Mouse (Mus musculus): ENCODE data around the gene Bhlhb9.
"Not testable (repeated sequence)": the region's sequence is repeated elsewhere in the genome, so short reads cannot be mapped to it uniquely, and the experiment has no call there.

The Bhlhb9 gene

GRCm38 (mm10) chrX:135797212-135797644, at the start of gene Bhlhb9:
TSS of gene Bhlhb9 (plus strand) at chrX:135797594.
- peak in 1 of 2 experiments; percentile 14 for DNase-seq (ENCODE audit: low spot score in 2 of 2)

- peak; percentile 39 to 83 for DNase-seq (ENCODE audit: low spot score in 2 of 2)
Measured at GRCm38 (mm10) chrX:135752832-135753231, 44.6 kb upstream of the Bhlhb9 start.

GRCm38 (mm10) chrX:135761707-135762106, 35.7 kb upstream of the Bhlhb9 start:
- DNase-seq (ENCODE audit: low spot score in 2 of 2): no peak

DNA sequence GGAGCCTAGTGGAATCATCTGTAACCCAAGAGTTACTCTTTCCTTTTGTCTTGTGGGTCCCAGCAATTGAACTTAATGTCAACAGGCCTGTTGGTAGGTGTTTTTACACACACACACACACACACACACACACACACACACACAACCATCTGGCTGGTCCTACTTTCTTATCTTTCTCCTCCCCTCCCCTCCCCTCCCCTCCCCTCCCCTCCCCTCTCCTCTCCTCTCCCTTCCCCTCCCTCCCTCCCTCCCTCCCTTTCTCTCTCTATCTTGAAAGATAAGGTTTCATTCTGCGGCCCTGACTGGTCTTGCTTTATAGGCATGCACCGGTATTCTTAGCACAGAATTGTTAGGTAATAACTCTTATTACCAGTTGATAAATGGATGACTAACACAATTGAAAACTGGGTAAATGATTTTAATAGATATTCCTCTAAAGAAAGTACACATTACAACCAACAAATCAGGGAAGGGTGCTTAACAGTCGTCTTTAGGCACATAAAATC, 29.3 kb upstream of the Bhlhb9 start:
- DNase-seq (ENCODE audit: low spot score in 2 of 2): no peak

GRCm38 (mm10) chrX:135768565-135768964, 28.8 kb upstream of the Bhlhb9 start:
- DNase-seq (ENCODE audit: low spot score in 2 of 2): no peak

GRCm38 (mm10) chrX:135791536-135791935, 5.9 kb upstream of the Bhlhb9 start:
- DNase-seq (ENCODE audit: low spot score in 2 of 2): no peak

GRCm38 (mm10) chrX:135792326-135792725, 5.1 kb upstream of the Bhlhb9 start:
- no peak for DNase-seq (ENCODE audit: low spot score in 2 of 2)

DNA sequence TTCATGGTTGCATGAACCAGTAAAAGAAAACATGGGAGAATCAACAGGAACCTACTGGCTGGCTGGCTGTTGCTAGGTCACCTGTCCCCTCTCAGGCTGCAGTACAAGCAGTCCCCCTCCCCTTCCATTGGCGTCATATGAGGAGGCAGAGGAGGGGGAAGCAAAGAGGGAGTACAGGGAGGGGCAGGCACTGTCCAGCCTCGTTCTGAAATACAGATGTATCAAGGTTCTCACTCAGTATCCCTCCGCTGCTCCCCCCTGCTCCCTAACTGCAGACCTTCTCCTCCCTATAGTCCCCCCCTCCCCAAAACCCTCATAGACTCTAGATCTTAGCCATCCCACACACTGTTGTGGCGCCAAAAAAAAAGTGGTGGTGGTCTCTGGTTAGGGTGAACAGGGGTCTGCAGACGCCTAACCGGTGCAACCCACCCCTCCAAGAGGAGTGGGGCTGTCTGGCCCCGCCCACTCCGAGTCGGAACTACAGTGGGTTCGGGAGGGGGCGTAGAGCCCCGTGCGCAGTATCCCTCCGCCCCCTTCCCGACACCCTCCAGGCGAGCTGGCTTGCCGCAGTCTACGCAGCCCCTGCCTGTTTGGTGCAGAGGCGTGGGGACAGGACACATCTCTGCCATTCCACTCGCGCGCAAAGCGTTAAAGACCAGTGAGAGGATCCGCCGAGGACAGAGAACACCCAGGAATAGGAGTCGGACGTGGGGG, 1.6 kb upstream of the Bhlhb9 start:
- peak in 1 of 2 experiments; percentile 63 for DNase-seq (ENCODE audit: low spot score in 2 of 2)

GRCm38 (mm10) chrX:135796305-135797211, 836 bp upstream of the Bhlhb9 start:
- not testable (repeated sequence) for DNase-seq (ENCODE audit: low spot score in 2 of 2)

DNA sequence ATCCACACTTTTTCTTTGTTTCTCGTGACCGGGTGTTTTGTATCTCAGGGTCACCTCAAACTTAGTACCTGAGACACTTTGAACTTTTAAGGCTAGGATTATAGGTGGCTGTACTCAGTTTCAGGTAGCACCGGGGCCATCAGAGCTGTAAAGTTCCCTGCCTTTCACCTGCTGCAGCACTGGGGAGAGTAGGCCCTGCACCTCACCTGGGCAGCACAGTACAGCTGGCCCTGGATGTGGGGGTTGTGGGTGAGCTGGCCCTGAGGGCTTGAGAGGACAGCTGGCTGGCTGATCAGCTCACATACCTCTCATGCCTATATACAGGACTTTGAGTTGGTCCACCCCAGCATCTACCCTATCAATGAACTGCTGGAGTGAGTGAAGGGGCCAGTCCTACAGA, 6.8 kb downstream of the Bhlhb9 start:
- no peak for DNase-seq (ENCODE audit: low spot score in 2 of 2)

GRCm38 (mm10) chrX:135805780-135806179, 8.4 kb downstream of the Bhlhb9 start:
- no peak for DNase-seq (ENCODE audit: low spot score in 2 of 2)

DNA sequence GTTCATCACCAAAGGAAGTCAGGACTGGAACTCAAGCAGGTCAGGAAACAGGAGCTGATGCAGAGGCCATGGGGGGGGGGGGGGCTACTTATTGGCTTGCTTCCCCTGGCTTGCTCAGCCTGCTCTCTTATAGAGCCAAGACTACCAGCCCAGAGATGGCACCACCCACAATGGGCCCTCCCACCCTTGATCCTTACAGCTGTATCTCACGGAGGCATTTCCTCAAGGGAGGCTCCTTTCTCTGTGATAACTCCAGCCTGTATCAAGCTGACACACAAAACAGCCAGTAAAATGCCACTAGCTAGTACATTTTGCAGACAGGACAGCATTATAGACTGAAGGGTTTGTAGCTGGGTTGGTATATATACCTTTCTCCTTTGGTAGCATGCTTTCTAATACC, 38.5 kb downstream of the Bhlhb9 start:
- DNase-seq (ENCODE audit: low spot score in 2 of 2): not testable (repeated sequence)

- DNase-seq (ENCODE audit: low spot score in 2 of 2): no peak
Measured at GRCm38 (mm10) chrX:135837896-135838295, 40.5 kb downstream of the Bhlhb9 start.

DNA sequence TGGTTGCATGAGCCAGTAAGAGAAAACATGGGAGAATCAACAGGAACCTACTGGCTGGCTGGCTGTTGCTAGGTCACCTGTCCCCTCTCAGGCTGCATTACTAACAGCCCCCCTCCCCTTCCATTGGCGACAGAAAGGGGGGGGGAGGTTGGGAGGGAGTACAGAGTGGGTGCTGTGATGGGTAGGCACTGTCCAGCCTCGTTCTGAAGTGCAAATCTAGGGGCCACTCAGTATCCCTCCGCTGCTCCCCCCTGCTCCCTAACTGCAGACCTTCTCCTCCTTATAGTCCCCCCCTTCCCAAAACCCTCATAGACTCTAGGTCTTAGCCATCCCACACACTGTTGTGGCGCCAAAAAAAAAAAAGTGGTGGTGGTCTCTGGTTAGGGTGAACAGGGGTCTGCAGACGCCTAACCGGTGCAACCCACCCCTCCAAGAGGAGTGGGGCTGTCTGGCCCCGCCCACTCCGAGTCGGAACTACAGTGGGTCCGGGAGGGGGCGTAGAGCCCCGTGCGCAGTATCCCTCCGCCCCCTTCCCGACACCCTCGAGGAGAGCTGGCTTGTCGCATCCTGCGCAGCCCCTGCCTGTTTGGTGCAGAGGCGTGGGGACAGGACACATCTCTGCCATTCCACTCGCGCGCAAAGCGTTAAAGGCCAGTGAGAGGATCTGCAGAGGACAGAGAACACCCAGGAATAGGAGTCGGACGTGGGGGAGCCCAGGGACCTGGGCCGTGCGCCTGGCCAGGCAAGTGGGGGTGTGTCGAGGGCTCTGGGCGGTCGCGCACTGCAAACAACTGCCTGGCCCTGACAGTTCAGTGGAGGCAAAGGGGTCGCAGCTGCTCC, 41.3 kb downstream of the Bhlhb9 start, which contains the start of gene Gprasp2:
Gene Gprasp2, plus strand, starts transcription at position 514 of the 840 bp plus-strand sequence.
- not testable (repeated sequence) for DNase-seq (ENCODE audit: low spot score in 2 of 2)

- DNase-seq (ENCODE audit: low spot score in 2 of 2): not testable (repeated sequence)
Measured at GRCm38 (mm10) chrX:135839397-135840391, 42.3 kb downstream of the Bhlhb9 start.

GRCm38 (mm10) chrX:135866806-135867205, 69.4 kb downstream of the Bhlhb9 start:
- not testable (repeated sequence) for DNase-seq (ENCODE audit: low spot score in 2 of 2)

GRCm38 (mm10) chrX:135876679-135877078, 79.3 kb downstream of the Bhlhb9 start:
- DNase-seq (ENCODE audit: low spot score in 2 of 2): no peak

DNA sequence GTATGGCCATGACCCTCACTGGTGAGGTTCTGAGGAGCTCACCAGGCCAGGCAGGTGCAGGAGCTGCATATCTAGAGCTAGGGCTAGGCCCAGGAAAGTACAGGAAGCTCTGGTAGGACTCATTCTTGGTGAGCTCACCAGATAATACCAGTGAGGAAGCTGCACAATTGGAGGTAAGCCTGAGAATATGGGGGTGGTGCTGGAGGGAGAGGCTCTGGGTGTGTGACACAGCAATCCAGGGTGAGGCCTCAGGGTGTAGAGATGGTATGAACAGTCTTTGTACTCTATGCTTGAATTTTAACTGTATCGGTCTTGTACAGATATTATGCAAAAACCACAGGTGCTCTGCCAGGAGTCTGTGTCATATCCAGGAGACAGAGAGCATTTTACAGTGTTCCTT, 82.2 kb downstream of the Bhlhb9 start:
- no peak for DNase-seq (ENCODE audit: low spot score in 2 of 2)

- DNase-seq (ENCODE audit: low spot score in 2 of 2): peak; percentile 45 to 76
Measured at GRCm38 (mm10) chrX:135885411-135886233, 88.2 kb downstream of the Bhlhb9 start.

Measured in spleen, postnatal 4 days (tissue).